Mouse (Mus musculus) B cell, adult 2 months (primary cell): Measurements from ENCODE around the gene Kifap3.
A peak's percentile ranks its signal among the peaks of the same experiment; 100 is the strongest.

Source experiments
- DNase-seq, 2 experiments: peaks; one replicate each; pipeline ENCODE4 v3.0.0; 2022

The Kifap3 gene

GRCm38 (mm10) chr1:163898291-163898764 lies 118.9 kb downstream of the Kifap3 start:
- no peak for DNase-seq

- no peak for DNase-seq
Measured at GRCm38 (mm10) chr1:163899575-163899974, 120.2 kb downstream of the Kifap3 start.

- DNase-seq: no peak
Measured at GRCm38 (mm10) chr1:163900168-163900567, 120.8 kb downstream of the Kifap3 start.

GRCm38 (mm10) chr1:163903411-163903810 lies 124.0 kb downstream of the Kifap3 start:
- DNase-seq: no peak

GRCm38 (mm10) chr1:163907007-163907811 lies 127.8 kb downstream of the Kifap3 start:
- DNase-seq: no peak

GRCm38 (mm10) chr1:163908389-163908788 lies 129.0 kb downstream of the Kifap3 start:
- no peak for DNase-seq

- peak; percentile 52 to 53 for DNase-seq
Measured at GRCm38 (mm10) chr1:163910343-163910742, 131.0 kb downstream of the Kifap3 start.

GRCm38 (mm10) chr1:163910785-163911184 lies 131.4 kb downstream of the Kifap3 start:
- no peak for DNase-seq

- DNase-seq: no peak
Measured at GRCm38 (mm10) chr1:163911981-163912380, 132.6 kb downstream of the Kifap3 start.

- DNase-seq: no peak
Measured at GRCm38 (mm10) chr1:163917349-163918160, 138.2 kb downstream of the Kifap3 start.

GRCm38 (mm10) chr1:163924093-163924492 lies 144.7 kb downstream of the Kifap3 start:
- DNase-seq: no peak

- DNase-seq: no peak
Measured at GRCm38 (mm10) chr1:163928846-163929245, 149.5 kb downstream of the Kifap3 start, which contains the start of gene Scyl3. TSS of gene Scyl3 (plus strand) at chr1:163929100.

- peak; percentile 91 for DNase-seq
Measured at GRCm38 (mm10) chr1:163929636-163930457, 150.5 kb downstream of the Kifap3 start.

GRCm38 (mm10) chr1:163930458-163930794 lies 151.0 kb downstream of the Kifap3 start:
- no peak for DNase-seq

GRCm38 (mm10) chr1:163931801-163932200 lies 152.4 kb downstream of the Kifap3 start:
- DNase-seq: no peak

GRCm38 (mm10) chr1:163934591-163934990 lies 155.2 kb downstream of the Kifap3 start:
- no peak for DNase-seq

- no peak for DNase-seq
Measured at GRCm38 (mm10) chr1:163942056-163942455, 162.7 kb downstream of the Kifap3 start.

GRCm38 (mm10) chr1:163953396-163953795 lies 174.0 kb downstream of the Kifap3 start:
- no peak for DNase-seq

GRCm38 (mm10) chr1:163958036-163958435 lies 178.7 kb downstream of the Kifap3 start:
- DNase-seq: no peak

GRCm38 (mm10) chr1:163964008-163964689 lies 184.8 kb downstream of the Kifap3 start:
- DNase-seq: no peak
